Mouse (Mus musculus) CD4-positive, CD25-positive, alpha-beta regulatory T cell, adult 4 months (primary cell): ENCODE data around the gene Eif4g1. TPM values are rescaled to one million over a fixed set of nuclear protein-coding genes. Genes with fewer than 3 reads are reported as not detected.
A peak's percentile ranks its signal among the peaks of the same experiment; 100 is the strongest.

Source experiments
- ATAC-seq: one replicate; pipeline ENCODE4 v1.8.0; 2017
- polyA plus RNA-seq, 2 experiments: library from polyadenylated mRNA; unstranded; fragments of 100-300 nt; shearing (Covaris generic); gene quantifications; one replicate each; pipeline ENCODE4 v1.2.1; 2017

Eif4g1 gene
- polyA plus RNA-seq, 2 experiments from 2014 or later, result 56.0 to 66.6 TPM

DNA sequence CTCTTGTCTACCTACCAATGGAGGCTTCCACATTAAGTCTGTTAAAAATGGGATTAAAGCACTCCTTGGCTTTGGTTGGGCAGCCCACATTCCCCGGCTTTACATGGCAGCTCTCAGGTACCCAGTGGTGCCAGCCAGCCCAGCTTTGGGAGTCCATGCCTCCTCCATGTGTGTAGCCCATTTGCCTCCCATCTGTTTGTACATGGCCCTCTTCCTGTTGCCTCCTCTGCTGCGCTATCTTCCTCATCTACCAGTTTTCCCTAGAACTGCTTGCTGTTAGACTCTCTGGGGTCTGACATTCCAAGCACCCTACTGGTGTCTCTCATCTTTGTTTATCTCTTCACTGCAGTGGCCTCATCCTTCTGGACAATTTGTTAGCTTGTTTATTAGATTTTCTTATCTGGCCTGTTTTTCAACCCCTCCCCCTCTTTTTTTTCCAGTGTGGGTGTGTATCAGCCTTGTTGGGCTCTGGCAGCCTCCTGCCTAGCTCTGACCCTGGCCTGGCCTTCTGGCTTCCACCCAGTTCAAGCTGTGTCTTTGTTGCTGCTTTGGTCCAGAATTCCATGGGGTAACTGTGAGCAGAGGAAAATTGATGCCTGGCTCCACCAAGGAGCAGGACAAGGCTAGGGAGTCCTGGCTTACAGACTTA is 38.4 kb downstream of the Eif4g1 start:
- ATAC-seq, result no peak

DNA sequence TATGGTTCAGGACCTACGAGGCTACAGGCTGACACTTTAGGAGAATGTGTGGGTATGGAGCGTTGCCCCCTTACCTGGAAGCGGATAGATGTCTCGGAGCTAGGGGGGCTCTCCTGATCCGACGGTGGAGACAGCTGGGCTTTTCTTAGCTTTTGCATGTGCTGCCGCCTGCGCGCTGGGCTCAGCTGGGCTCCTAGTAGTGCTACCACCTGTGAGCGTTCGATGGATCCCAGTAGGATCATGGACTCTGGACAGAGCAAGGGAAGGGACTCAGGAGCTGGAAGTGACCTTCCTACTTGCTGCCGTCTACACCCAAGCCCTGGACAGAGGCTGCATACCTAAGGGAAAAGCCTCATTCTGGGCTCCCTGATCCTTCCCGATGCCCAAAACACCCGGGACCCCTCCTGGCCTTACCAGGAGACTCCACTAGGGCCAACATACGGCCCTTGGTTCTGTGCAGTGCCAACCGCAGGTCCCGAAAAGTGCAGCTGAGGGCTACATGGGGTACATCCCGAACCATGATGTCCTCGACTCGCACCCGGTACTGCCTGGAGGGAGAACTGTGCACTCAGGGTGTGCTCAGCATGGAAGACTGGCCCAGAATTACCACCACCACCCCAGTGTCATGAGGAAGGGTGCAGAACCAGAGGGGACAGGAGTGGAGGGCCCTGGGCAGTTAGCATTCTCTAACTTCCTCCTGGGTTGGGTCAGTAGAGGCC is 40.3 kb downstream of the Eif4g1 start:
- no peak for ATAC-seq

DNA sequence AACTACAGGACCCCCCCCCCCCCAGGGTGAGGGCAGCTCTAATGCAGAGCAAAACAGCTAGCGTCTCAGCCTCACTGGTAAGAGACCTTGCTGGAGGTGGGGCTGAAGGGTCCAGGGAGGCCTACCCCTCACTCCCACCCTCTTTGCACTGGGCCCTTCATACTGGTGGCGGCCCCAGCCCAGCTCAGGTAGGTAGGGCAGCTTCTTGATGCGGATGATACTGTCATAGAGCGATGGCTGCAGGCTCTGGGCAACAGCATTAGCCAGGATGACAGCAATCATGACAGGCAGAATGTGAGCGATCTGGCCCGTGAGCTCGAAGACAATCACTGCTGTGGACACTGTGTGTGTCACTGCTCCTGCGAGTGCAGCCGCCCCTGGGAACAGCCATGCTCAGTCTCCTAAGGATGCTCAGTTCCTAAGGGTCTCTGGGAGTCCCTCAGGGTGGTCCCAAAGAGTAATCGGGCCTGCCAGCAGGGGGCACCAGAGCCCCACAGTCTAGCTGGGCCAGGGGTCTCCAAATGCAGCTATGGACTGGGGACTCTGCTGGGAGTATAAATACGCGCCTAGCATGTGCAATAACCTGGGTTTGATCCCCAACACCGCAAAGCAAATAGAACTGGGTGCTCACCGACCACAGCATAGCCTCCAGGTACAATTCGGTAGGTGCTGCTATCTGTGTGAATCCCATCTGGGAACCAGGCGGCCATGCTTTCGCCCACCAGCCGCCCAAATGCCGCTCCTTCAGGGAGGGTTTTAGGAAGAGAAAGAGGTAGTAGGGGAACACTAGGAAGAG is 41.0 kb downstream of the Eif4g1 start:
- ATAC-seq, result no peak

DNA sequence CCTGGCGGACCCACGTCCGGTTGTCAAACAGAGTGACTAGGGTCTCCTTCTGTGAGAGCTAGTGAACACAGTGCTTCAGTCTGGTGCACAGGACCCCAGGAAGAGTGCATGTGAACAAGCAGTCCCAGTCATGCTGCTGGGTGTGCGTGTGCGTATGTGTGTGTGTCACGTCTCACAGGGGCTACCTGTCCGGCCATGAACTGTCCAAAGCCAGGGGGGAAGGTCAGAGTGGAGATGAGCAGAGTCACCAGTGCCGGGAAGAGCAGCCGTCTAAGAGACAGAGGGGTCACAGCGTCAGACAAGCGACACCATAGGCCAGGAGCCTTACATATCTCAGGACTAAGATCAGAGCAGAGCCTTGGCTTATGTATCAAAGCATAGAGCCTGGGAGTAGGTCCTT is 42.3 kb downstream of the Eif4g1 start:
- no peak for ATAC-seq

DNA sequence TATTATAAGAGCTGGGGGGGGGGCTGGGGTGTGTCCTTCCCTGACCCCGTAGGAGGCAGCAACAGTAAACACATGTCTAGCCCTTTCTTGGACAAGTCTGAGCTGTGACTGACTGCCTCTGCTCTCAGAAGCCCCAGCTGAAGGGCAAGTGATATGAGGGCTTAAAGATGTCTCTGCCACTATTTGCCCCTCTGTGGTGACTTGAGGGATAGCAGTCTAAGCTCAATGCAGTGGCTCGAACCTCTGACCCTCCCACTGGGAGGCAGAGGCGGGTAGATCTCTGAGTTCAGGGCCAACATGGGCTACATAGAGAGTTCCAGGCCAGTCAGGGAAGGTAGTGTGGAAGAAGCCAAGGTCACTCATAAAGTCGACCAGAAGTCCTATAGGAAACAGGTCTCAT is 42.7 kb downstream of the Eif4g1 start:
- no peak for ATAC-seq

DNA sequence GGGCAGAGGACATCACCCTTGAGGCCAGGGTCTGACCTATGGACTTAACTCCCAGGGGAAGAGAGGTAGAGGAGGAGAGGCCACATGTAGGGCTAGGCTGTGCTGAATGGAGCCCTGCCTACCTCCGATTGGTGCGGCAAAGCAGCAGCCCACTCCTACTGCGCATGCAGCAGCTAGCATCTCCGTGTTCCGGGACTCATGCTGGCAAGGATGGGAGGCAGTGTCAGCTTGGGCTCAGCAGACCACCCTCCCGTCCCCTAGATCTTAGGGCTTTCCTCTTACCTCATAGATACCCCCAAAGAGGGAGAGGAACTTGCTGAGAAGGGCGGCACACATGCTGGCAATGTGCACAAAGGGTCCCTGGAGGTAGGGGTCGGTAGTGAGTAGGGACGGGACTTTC is 44.1 kb downstream of the Eif4g1 start:
- ATAC-seq, result no peak

DNA sequence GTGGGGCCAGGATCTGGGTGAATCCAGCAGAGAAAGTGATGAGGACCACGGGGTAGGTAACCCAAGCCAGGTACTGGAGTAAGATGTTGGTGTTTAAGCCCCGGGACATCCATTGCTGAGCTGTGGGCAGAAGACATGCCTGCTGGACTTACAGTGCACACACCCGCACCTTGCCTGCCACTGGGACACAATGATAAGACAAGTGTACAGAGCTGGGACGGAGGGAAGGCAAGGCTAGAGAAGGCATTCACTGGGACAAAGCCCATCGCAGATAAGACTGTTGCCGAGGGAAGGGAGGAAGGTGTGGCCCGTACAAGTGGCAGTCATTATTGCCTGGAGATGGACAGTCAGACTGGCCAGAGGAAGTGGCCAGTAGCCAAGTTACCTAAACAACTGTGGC is 44.8 kb downstream of the Eif4g1 start:
- ATAC-seq, result no peak

DNA sequence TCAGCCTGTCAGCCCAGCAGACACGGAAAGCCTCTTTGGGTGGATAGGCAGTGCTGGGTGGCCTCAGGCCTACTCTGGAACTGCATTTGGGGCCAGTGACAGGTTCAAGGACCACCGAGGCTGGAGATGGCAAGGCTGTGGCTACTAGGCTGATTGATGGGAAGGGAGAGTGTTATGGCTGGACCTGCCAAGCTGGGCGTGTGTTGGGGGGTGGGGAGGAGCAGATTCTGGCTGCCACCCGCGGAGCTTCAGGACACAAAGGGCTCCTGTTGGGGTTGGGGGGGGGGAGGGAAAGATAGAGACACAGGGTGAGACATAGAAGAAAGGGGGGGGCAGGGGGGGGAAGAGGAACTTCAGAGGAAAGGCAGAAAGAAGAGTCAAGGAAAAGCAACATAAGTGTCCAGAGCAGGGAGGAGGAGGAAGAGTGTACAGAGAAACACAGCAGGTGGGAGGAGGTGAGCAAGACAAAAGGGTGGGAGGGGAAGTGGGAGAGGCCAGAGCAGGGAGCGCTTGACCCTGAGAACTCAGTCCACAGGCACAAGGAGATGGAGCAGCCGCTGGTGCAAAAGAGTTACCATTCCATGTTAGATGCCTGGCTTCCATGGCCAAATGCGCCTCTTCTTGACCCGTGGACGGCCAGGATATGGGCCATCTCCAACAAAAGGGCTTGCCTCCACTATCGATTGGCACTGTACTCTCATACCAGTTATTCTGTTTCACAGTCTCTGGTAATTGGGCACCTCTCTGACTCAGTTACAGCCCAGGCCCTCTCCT is 46.4 kb downstream of the Eif4g1 start:
- no peak for ATAC-seq

DNA sequence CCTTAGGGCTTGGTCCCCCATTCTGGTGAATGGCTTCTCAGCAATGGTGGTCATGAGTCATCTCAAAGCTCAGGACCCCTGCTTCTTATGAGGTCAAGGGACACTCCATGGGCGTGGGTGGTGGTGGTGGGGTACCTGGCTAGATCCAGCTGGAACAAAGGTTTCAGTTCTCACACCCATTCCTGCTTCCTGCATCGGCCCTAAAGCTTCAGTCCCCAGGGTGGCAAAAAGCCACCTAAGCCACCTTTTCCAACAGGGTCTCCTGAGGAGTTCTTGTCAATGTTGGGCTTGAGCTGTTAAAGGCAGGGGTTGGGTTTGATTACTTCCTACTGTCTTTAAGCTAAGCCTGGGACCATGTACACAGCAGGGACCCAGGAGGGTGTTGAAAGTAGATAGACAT is 47.0 kb downstream of the Eif4g1 start:
- no peak for ATAC-seq

DNA sequence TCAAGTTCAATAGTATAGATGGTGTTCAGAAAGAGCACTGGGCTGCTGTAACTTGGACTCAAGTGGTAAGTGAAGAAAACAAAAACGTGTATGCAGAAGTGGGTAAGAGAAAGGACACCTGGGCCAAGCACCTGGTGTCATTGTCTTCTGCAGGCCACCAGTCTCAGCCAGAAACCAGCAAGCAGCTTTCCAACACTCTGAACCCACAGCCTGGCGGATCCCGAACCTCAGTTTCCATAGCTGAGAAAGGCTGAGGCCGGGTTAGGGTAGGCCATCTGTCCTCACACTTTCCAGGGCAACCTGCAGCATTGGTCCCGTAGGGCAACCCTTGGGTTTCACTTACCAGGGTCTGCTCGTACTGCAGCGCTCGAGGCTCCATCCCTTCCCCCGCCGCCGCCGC is 47.5 kb downstream of the Eif4g1 start:
- no peak for ATAC-seq

DNA sequence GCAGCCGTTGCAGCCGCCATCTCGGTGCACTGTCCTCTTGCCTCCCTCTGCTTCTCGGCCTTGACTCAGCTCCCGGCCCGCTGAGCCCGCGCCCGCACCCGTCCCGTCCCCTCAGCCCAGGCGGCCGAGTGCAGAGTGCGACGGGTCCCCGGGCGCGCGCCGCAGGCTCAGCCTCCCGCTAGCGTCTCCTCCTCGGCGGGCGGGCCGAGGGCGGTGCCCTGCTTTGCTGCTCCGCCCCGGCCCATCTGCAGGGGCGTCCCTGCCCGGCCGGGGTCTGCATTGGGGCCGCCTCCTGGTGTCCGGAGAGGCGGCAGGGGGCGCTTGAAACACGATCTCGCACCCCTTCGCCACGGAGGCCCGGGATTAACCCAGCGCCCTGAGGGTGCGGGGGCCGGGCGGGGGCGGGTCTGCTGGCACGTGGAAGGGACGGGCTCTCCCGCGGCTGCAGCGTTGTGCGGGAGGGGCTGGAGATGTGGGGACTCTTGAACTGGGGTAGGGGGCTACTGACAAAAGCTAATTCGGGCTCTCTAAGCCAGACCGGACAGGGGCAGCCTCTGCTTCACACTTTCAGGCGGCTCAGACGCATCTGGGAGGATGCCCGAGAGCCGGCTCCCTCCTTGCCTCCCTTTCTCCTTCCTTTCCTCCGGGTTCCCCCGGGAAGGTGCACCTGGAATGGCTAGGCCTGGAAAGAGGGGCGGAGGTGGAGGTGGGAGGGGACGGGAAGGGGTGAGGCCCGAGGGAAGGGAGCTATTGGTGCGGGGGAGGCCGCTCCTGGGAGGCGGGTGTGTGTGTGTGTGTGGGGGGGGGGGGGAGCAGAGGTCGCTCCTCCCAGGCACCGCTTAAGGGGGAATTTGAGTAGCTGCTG is 48.1 kb downstream of the Eif4g1 start:
- peak; percentile 37 for ATAC-seq

DNA sequence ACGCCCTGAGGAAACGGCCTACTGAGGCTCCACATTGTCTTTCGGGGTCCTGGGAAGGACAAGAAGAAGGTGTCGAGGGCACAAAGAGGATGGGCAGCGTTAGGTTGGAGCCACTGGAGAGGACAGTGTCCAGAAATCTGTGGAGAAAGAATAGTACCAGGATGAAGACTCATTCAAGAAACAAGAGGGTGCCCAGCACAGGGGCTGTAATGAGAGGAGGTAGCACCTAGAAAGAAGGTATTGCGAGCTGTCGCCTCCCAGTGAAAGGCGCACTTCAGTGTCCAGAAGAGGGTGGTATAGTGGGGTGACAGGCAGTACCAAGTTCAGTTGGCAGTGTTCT is 48.7 kb downstream of the Eif4g1 start:
- no peak for ATAC-seq

DNA sequence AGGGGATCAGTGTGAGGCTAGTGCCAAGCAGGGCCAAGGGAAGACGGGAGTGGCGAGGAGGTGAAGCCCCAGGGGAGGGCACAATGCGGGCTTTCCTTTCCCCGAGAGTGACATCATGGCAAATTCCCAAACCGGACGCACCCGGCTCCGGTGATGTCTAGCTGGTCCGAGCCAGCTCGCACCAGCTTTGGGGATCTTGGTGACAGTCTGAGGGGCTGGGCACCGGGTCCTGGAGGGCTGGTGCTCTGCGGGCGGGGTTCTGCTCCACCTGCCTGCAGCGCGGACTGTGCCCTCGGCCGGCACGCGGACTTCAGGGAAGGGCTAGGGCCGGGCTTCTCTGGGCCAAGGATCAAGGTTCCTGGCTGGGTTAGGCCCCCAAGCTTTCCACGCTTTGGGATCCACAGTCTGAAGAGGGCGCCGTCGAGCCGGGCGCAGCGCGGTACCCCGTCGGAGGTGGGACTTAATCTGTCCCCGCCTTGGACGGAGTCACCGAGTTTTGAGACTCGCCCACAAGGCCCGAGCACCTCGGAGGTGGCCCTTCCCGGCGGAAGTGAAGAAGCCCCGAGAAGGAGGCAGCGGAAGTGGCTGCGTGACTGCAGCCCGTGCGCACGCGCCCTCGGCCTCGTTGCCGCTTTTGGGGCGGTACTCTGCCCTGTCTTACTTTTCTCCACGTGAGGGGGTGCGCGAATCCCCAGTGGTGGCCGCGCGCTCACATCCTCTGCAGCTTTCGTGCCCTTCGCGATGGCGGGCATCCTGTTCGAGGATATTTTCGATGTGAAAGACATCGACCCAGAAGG is 49.3 kb downstream of the Eif4g1 start, which contains the start of the genes Polr2h and Clcn2:
Gene Polr2h (plus strand): TSS at position 485 of the 797 bp plus-strand sequence.
Gene Clcn2 (minus strand): TSS at position 566 of the 797 bp plus-strand sequence.
- ATAC-seq, result peak; percentile 85

DNA sequence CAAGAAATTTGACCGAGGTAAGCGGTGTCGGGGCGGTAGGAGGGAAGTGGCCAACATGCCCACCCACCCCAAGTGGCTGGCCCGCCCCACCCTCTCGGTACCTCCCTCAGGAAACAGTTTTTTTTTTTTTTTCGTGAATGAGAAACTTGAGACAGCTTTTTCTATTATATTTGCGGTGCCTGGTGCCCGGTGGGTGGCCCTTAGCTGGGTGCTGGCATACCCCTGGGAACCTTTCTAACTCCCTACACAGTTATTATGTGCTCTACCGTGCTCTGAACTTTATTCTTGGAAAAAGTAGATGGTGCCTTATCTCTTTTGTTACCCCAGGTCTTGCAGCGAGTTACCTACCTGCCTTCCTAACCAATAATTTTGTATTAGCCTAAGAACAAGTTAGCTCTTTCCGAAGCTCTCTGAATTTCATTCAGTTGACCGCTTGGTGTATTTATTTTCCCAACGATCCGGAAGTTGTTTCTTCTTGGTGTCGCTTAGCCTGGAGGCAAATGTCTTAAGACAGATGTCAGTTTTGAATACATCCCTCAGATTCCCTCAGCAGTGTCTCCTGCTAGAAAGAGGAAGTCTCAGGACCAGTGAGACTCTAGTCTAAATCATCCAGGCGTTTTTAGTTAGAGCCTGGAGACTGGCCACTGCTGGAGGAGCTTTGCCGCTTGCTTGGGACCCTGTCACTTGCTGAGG is 50.0 kb downstream of the Eif4g1 start:
- no peak for ATAC-seq

DNA sequence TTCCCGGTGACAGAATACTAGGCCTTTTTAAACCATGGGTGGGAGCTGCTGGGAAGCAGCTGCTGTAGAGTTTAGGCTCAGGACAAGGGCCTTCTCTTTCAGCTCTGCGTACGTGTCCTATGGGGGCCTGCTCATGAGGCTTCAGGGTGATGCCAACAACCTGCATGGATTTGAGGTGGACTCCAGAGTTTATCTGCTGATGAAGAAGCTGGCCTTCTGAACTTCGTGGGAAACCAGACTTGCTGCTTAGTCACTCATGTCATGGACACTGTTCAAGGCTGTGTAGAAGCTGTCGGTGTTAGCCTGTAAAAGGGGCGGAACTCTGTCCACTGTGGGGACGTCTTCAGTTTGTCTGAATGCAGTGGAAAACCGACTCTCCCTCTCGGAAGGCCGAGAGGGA is 53.7 kb downstream of the Eif4g1 start:
- no peak for ATAC-seq

DNA sequence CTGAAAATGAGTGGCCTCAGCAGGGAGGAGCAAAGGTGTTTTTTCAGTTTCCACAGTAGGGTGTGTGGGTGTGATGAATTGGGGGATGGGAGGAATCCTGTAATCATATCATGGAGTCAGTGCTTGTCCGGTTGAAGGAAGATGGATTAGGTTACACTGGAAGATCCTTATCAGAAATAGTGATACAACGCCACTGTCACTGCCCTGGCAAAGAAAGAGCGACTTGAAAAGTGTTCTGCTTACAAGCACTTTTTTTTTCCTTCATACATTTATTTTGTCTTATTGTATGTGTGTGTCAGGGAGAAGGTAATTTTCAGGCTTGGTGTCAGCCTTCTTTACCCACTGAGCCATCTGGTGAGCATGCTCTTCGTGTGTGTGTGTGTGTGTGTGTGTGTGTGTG is 54.6 kb downstream of the Eif4g1 start:
- no peak for ATAC-seq

DNA sequence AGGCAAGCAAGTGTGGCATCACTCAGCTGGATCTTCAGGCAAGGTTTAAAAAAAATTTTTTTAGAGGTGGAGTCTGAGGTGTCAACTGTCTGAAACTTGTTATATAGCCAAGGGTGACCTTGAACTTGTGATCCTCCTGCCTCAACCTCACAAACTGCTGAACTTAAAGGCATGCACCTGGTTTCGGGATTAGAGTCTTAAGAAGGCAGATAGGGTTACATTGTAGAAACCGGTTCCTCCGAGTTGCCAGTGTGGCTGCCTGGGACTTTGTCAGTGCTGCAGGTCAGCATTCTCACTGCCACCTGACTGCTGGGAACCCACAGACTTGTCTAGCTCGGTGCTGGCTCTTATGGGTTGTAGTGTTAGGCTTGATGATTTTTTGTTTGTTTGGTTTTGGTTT is 55.1 kb downstream of the Eif4g1 start:
- no peak for ATAC-seq

DNA sequence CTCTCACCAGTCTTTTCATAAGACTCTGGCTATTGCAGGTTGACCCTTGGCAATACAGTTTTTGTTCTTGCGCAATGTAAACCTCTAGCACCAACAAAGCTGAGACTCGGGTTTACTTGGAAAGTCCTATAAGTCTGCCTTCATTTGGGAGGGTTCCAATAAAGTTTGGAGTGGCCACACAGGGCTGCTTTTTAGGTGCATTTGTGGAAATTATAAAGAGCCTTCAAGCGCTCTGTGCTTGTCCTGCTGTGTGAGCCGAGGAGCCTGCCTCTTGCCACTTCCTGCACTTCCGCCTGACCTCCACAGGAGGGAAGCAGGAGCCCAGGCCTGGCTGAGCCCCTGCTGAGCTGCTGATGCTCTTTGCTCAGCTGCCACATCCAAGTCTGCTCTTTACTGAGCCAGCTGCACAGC is 56.2 kb downstream of the Eif4g1 start:
- no peak for ATAC-seq

DNA sequence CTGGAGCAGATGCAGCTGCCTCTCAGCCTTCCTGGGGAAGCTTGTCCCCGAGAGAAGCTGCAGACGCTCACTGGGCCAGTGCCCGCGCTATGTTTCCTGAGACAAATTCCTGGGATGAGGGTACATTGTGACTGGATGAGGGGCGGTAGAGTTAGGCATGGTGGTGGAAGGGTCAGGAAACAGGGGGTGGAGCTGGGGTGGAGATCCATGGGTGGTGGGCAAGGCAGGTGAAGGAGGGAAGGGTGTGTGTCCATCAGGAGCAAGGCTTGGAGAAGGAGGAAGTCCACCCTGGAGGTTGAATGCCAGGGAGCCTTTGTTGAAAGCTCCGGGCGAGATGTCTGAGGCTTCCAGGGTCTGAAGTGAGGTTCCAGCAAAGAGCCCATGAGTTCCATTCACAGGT is 57.2 kb downstream of the Eif4g1 start:
- no peak for ATAC-seq

DNA sequence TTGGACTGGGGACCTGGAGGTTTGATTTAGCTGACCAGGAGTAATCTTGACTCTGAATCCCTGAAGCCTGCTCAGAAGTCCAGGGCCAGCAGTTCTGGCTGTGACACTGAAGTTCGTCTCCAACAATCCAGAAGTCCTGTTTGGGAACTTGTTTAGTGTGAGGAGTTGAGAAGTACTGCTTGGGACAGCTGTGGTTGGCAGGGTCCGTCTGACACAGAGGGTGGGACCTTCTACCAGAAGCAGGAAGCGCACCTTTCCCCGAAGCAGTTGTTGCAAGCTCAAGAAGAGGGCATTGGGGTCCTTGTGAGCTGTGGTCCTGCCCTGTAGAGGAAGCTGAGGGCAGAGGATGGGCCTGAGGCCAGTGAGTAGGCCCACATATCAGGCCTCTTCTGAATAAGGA is 57.6 kb downstream of the Eif4g1 start:
- ATAC-seq, result no peak
